Mouse (Mus musculus): ENCODE results near the gene Rock2.
A peak's percentile ranks its signal among the peaks of the same experiment; 100 is the strongest.

Rock2 gene

DNA sequence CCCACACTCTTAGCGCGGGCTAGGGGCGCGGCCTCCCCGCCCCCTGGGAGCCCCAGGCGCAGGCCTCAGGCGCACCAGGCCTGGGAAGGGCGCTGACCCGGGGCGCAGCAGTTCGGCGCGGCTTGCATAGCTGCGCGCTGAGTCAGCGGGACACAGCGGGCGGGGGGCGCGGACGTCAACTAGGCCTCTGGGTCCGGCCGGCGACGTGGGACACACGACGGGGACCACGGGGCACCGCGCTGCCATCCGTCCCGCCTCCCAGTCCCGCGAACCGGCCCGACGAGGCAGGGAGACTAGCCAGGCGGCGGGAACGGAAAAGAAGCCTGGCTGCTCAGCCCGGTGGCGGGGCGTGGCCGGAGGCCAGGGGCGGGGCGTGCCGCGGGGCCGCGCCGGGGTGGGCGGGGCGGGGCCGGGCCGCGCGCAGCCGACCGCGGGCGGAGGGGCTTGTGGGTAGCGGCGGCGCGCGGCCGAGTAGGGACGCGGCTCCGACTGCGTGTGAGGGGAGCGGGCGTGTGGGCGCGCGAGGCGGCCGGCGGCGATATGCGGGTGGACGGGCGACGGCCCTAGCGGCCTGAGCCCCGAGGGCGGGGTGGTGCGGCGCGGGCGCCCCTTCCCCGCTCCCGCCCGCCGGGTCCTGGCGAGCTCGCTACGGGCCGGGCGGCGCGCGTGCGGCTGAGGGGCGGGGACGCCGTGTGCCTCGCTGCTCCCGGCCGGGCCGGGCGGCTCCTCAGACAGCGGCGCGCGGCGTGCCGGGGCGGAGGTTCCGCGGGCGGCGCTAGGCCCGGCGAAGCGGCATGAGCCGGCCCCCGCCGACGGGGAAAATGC, at the start of gene Rock2:
Gene Rock2 (plus strand): TSS at position 500 of the 825 bp plus-strand sequence.
- peak; percentile 94 to 95 for DNase-seq

DNA sequence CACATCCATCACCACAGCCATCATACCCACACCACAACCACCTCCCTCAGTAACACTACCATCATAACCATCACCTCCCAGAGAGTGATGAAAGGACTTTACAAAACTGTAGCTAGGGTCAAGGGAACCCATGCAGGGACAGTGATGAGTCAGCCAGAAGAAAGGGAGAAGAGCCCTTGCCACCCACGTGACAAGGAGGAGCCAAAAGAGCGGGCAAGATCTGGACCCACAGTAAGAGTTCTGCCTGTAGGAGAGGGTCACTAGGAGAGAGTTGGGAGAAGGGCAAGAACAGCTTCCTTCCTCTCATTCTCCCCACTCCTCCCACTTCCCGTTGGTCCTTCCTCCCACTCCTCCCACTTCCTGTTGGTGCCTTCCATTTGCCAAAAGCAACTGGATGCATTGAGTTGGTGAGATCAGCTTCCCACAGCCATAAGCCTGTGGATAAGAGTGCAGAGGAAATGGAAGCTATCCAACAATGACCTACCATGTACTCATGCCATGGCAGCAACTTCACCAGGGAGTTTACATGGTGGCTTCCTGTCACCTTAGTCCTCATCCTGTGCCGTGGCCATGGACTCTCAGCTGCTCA, 47.4 kb upstream of the Rock2 start:
- no peak for DNase-seq

DNA sequence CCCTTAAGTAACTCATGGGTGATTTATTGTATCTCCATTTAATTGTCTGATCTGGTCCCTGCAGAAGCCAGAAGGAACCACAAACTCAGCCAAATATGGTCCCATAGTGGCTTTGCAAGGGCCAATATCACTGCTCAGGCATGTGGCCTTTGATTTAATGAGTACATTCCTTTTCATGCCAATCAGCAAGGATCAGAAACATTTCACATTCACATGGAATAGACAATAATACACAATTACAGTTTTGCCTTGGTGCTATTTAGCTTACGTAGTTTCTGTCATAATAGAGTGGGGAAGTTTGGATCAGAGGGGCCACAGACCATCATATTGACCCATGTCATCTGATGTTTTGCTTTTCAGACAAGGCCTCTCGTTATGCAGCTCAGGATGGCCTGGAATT, 46.2 kb upstream of the Rock2 start:
- no peak for DNase-seq

DNA sequence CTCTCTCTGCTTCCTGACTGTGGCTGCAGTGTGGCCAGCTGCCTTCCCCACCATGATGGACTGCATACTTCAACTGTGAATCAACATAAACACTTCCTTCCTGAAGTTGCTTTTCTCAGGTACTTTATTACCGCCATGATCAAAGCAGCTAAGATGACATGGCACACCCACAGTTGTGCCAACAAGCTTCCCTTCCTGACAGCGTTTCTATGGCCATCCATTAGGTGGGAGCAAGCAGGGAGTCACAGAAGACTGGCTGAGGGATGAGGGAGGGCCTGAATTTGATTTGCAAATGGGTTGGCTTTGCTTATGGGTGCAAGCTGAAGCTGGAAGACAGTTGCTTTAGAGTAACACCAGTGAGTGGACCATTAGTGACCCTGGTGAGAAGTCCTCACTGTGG, 44.9 kb upstream of the Rock2 start:
- DNase-seq = peak in 1 of 2 experiments; percentile 17

DNA sequence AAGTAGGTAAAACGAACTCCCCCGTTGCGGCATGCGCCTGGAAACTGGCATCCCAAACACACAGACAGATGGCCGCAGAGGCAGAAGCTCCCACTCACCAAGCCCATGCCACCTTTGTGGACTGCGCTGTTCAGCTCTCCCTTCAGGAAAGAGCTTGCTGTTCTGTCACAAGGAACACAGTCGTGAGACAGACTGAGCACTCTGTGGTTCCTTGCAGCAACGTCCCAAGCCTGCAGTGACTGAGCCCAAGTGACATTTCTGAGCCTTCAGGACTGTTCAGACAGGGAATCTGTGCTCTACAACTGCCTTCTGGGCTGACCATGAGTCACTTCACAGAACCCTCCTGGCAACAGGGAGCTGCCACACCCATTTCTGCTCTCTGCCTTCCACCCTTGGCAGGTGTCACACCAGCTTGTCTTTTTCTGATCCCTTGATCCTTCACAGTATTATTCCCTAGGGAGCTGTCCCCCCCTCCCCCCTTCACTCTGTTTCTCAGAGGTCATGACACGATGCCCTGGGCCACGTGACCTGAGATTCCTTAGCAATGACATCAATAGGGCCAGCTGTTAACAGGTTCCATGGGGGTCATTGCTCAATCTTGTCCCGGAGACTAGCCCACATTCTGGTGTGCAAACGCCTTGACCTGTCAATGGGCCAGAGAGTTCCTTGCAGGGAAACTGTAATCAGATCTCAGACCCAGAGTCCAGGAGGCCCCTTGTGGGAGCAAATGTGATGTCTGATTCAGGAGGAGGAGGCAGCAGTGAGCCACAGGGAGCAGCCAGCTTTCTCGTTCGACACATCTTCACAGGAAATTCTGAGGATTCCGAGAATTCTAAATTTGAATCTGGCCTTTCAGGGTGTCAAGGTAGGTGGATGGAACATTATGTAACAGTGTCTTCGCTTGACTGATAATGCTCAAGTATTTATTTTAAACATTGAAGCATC, 44.0 kb upstream of the Rock2 start:
- peak; percentile 74 to 75 for DNase-seq

DNA sequence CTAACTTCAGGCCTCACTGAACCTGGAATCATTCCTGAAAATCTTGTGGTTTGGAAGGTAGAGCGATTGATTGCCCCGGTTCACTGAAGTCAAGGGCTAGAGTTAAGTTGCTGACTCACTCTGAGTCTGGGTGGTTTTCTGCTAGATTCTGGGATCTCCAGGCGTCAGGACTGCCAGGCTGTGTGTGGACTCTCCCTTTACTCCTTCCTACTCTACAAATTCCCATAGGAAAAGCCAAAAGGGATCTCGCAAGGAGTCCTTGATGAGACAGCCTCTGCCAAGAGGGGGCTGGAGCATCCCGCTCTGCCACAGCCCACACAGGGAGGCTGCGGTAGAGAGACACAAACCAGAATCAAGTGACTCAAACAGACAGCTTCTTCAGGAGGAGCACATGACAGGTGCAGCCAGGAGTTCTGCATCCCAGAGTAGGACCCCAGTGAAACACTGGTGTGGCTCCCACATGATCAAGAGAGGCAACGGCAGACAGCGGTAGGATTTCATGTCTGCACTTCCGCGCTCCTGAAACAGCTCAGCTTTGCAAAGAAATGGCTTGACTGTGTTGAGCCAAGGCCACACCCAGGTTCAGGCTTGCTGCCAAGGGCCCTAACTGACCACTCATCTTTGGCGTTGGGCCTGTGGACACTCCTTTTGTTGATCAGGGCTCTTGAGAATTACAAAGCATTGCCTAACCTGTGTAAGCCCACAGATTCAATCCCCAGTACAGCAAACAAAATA, 41.1 kb upstream of the Rock2 start:
- peak; percentile 73 to 74 for DNase-seq

DNA sequence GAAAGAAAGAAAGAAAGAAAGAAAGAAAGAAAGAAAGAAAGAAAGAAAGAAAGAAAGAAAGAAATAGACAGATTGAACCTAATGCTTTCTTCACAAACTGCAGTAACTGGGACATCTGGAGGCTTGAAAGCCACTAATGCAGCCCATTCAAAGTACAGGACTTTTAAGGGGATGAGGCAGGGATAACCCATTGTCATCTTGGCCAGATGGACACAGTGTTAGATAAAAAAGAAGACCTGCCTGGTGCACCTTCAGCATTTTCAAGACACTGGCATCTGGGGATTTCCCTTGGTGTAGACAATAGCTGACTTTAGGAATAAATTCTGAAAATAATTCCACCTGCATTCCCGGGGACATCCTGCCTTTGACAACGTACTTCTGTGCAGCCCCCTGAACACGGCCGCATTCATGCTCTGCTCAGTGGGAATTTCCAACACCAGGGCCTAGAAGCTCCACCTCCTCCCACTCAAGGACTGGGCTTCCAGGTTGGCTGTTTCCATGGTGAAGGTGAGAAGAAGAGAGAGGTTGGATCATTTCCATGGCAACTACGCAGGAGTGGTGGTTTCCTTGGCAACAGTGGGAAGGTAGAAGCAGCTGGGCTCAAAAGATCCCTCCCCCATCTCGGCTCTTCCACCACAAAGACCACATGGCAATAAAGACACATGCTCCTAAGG, 38.9 kb upstream of the Rock2 start:
- DNase-seq = peak; percentile 86 to 91

DNA sequence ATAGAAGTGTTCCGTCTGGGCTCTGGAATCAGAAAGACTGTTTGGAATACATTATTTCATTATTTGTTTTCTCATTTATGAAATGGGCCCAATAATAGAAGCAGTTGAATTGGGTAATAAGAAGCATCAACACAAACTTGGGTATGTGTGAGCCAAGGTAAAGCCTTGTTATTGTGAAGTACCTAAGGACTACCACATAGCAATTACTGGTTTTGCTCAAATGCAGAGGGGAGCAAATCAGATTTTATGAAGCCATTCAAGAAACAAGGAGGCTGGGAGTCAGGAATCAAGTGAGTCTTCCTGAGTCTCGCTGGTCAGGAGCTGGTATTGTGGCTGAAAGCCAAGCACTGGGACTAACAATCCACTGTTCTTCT, 38.4 kb upstream of the Rock2 start:
- no peak for DNase-seq

DNA sequence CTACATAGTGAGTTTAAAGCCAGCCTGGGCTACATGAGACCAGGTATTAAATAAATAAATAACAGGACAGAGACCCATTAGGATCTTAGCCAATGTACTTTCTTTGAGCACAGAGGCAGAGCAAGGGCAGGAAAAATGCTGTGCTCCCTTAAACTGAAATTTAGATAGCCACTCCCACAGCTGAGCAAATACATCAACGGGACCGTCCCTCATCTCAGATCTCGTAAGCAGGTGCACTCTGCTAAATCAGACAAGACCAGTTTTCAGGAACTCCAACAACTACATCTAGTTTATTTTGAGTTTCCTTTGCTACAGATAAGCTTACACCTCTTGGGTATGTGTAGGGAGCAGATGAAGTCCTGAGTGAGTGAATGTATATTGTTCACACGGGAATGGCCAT, 36.6 kb upstream of the Rock2 start:
- DNase-seq = no peak

DNA sequence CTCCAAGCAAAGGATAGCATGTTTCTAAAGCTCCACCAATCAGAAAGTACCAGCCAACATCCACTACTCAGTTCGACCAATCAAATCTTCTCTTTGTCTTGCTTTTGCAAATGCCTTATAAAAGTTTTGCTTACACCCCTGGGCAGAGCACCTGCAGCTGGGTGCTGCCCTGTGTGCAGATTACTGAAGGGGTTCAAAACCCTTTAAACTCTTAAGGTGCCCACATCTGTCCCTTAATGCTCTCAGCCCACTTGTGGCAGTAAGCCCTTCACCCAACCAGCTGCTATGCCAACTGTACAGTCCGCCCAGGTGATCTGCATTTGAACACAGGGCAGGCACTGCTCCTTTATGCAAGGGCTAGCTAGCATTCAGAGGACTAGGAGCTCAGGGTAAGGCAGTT, 34.9 kb upstream of the Rock2 start:
- no peak for DNase-seq

DNA sequence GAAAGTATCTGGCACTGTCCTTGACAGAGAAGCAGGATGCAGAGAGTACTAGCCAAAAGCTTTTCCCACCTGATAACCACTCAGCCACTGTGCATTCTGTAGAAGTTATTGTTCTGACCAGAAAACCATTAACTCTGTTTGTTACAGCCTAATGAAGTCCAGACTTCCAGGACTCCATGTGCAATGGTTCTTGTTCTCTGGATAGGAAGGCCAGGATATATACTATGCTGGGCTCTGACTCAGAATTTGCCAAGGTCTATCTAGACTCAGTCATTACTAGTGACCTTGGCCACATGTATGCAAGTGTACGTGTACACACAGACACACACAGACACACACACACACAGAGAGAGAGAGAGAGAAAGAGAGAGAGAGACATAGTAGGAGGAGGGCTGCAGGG, 34.2 kb upstream of the Rock2 start:
- no peak for DNase-seq

DNA sequence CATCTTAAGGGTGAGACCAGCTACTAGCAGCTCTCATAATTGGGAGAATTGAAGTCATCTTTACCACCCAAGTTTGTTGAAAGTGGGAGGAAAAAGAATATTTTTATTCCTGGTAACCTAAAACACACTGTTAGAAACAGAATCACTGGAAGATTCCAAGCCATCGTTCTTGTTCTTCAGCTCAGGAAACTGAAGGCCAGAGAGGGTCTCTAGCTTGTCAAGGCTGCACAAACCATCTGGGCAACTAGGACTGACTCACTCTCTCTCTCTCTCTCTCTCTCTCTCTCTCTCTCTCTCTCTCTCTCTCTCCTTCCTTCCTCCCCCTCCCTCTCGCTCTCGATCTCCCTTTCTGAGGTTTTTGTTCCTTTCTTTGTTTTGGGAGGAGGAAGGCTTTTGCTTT, 33.7 kb upstream of the Rock2 start:
- DNase-seq = no peak

DNA sequence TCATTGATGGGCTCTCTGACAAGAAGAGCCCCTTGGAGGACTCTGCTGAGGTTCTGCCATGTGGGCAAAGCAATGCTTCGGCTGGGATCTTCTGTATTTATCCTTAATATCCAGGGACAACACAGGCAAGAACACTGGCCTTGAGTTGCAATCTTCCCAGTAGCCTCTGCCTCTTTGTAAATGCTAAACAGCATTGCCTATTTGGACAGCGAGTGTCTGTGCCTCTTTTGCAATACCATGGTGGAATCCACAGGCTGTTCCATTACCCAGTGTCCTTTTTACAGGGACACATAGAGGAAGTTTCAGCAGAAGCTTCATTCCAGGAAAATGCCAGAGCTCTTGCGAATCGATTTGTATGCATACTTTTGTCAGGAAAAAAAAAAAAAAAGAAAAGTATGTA, 30.2 kb upstream of the Rock2 start:
- DNase-seq = no peak

DNA sequence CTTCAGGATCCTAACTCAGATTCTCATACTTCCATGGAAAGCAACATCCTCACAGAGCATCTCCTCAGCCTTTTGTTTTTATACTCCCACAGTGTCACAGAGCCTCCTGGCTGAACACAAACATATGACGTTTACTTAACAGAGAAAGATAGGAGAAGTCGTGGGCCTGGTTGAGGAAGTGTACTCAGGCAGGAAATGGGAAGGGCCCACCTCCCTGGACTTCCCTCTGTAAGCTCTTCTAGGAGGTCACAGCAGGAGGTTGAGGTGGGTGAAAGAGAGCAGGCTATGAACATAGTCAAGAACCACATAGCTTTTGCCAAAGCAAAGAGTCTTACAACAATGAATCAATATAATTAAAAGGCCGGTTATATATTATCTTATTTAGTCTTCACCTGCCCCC, 28.8 kb upstream of the Rock2 start:
- DNase-seq = no peak

DNA sequence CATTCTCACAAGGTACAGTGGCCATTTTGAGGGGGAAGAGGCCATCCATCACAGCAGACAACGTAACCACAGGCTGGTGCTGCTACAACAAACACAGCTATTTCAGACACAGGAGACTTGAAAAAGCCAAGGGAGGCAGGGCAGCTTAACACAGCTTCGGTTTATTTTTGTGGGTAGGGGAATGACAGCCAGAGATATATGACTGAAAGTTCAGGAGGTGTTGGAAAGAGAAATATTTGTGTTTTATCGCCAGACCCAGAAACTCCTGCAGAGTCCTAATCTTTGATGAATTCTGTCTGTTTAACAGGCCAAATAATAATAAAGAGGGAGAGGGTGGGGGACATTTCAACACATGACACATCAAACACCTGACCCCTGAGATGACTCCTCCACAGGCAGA, 28.2 kb upstream of the Rock2 start:
- DNase-seq = no peak

DNA sequence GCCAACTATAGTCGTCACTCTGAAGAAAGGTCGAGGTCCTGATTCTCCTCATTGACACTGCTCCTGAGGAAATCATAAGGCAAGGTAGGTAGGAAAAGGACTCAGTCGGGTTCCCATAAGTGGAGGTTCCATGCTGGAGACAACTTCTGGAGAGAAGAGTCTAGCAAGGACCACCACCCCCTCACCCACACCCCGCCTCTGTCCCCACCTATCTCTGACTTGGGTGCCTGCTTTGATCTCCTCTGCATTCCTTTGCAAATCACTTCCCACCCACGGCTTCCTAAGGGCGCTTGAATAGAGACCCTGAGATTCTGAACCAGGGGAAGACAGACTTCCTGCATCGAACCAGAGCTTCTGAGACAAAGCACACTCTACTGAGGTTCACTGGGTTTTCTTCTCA, 27.4 kb upstream of the Rock2 start:
- DNase-seq = no peak

DNA sequence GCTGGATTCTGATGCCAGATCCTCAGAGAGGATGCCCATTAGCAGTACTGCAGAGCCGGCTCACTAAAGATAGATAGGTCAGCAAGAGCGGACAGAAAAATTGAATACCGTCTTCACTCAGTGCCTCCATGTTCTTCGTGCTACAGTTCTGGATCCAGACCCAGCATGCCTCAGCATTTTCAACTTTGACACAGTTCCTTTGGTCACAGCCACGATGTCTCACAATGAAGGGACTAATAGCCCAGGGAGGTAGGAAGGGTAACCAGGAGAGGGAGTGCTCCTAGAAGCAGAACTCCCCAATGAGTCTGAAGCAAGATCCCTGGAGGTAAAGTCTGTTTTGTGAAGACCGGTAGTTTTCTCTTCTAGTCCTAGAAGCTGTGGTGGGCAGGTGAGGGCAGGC, 26.1 kb upstream of the Rock2 start:
- no peak for DNase-seq

DNA sequence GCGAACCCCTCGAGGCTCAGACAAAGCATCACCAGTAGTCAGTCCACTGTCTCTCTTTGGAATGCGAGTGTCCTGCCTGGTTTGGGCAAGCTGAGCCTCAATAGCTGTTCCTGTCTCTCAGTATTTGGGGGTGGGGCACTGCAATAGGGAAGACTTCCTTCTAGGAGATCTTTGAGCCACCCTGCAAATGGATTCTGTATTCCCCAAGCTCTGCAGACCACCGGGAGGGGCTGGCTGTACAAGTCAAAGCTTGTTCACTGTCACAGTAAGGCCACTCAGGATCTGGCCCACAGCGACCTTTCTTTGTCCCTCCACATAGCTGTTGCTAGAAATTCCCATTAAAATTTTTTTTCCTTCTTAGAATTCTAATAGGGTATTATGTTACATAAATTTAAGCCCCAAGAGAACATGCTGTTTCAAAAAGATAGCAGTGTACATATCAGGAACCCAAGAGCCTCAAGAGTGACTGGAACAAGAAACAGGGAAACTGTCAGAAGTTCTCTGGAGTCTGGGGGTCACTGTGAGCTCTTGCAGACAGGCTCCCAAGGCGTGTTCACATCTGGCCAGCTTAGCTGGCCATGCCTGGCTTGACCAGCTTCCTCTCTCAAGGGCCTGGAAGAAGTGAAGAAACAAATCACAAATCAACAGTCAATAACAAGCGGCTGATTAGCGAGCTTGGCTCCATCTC, 25.5 kb upstream of the Rock2 start:
- DNase-seq = no peak

DNA sequence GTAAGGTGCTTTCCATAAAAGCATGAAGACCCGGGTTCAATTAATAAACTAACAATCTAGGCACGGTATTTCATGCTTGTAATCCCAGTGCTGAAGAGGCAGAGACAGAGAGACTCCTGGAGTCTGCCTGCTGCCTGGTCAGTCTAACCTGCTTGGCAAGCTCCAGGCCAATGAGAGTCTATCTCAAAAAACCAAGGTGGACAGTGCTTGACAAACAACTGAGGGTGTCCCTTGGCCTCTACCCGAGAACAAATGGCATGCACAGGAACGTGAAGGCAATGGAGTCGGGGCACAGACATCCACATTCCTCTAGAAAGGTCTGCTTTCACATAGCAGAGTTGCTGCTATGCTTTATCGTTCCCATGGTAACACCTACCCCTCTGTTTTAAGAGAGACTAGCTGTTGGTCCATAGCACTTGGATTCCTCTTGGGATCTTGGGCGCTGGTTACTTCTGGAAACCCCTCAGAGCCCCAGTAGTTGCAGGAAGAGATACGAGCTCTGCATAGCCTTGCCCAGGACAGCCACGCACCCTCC, 24.8 kb upstream of the Rock2 start:
- no peak for DNase-seq

DNA sequence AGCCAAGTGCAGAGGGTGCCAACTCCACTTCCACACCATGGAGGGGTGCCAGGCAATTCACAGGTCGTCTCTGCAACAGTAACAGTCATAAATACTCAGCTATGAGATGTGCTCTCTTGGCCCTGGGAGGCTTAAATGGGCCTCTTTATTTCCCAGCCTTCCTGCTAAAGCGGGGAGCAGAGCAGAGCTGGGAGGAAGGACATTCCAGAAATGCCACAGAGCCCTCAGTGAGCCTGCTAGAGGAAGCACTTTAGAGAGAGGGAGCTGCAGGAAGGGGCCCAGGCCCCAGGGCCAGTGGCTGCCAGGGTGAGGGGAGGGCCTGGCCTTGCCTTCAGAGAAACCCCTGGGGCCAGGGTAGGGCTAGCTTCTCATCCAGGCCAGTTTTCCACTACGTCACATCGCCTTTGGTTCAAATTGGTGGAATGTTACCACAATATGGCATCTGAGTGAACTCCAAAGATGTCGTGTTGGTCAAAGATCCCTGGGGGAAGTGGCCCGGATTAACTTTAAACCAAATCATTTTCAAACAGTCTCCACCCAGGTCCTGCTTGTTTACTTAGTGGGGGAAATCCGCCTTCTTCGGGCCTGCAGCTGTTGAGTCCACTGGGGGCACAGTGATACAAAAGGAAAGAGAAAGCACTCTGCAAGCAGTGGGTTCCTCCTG, 24.2 kb upstream of the Rock2 start:
- peak; percentile 75 to 78 for DNase-seq

DNA sequence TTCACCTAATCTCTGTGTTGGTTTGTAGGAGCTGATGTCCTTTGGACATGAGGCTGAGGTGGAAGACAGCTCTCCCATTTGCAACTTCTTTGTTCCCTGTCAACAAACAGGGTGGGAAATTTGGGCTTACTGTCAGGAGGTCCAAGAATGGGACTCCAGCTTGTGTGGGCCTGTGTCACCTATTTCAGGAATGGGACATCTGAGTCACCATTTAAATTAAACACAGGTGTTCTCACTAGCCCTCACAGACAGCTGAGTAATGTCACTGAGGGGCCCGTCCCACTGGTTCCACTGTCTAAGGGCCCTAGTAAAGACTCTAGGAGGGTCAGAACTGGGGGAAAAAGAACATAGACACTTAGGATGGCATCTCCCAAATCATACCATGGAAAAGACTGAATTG, 22.7 kb upstream of the Rock2 start:
- DNase-seq = no peak

All from cerebellum, postnatal 10 days (tissue).